Mouse (Mus musculus) C2C12 (cell line): ENCODE data around the gene Agpat1. TPM values are rescaled to one million over a fixed set of nuclear protein-coding genes. Genes with fewer than 3 reads are reported as not detected.

Experiments used
- H3K27me3 ChIP-seq: one replicate; pipeline ENCODE4 v1.6.1; 2011; ENCODE audit not compliant: control insufficient read depth, insufficient read depth, insufficient read length
- H3K36me3 ChIP-seq: one replicate; pipeline ENCODE4 v1.6.1; 2011; ENCODE audit not compliant: control insufficient read depth, insufficient read depth
- H3K4me3 ChIP-seq: one replicate; pipeline ENCODE4 v1.5.1; 2011; ENCODE audit warnings: mild to moderate bottlenecking, control low read depth; ENCODE audit not compliant: poor library complexity, insufficient read depth, severe bottlenecking
- H3K79me2 ChIP-seq: one replicate; pipeline ENCODE4 v1.6.1; 2011; ENCODE audit not compliant: control insufficient read depth, insufficient read depth
- H3K79me3 ChIP-seq: one replicate; pipeline ENCODE4 v1.6.1; 2011; ENCODE audit warnings: low read depth, control low read depth
- H3ac ChIP-seq: one replicate; pipeline ENCODE3; 2011; ENCODE audit warnings: low read depth; ENCODE audit not compliant: control insufficient read depth, insufficient read length
- CEBPB ChIP-seq: IDR thresholded peaks from one replicate; pipeline ENCODE4 v1.6.1; 2011; ENCODE audit warnings: low read depth, mild to moderate bottlenecking, control low read depth, moderate library complexity
- CTCF ChIP-seq: IDR thresholded peaks from one replicate; pipeline ENCODE4 v1.5.1; 2011; ENCODE audit not compliant: control insufficient read depth, insufficient read depth, insufficient read length
- FOSL1 ChIP-seq: IDR thresholded peaks from one replicate; pipeline ENCODE4 v1.8.0; 2011; ENCODE audit warnings: mild to moderate bottlenecking, low read length; ENCODE audit not compliant: poor library complexity, insufficient read depth, severe bottlenecking
- MAX ChIP-seq: IDR thresholded peaks from one replicate; pipeline ENCODE4 v1.6.1; 2011; ENCODE audit warnings: mild to moderate bottlenecking, control low read depth
- MYOD1 ChIP-seq: IDR thresholded peaks from one replicate; pipeline ENCODE4 v1.6.1; 2011; ENCODE audit warnings: low read depth; ENCODE audit not compliant: control insufficient read depth, insufficient read length
- MYOG ChIP-seq: IDR thresholded peaks from one replicate; pipeline ENCODE4 v1.6.1; 2011; ENCODE audit not compliant: control insufficient read depth, insufficient read length; ENCODE audit errors: extremely low read depth
- USF1 ChIP-seq: IDR thresholded peaks from one replicate; pipeline ENCODE4 v1.6.1; 2011; ENCODE audit warnings: low read depth, mild to moderate bottlenecking, control low read depth, moderate library complexity
- polyA plus RNA-seq: library from polyadenylated mRNA; unstranded; fragments of >200 nt; fragmentation: generic; extraction: Trizol; gene quantifications from one replicate; pipeline ENCODE4 v1.2.1, GENCODE M21; 2012; ENCODE audit warnings: missing spikeins

Agpat1 gene
- polyA plus RNA-seq, 1 experiment: 73.9 TPM

GRCm38 (mm10) chr17:34630761-34631301 lies 26.8 kb downstream of the Agpat1 start:
- TF ChIP-seq USF1 (no peak), MYOD1 (no peak), CTCF (no peak), FOSL1 (no peak), MYOG (no peak)
- Histone ChIP-seq H3K4me3 (no peak overlapping the region), H3K79me3 (no peaks in the 10 kb centered on the region), H3K27me3 (peaks cover 38% of the 10 kb centered on the region), H3K36me3 (no peaks in the 10 kb centered on the region), H3ac (no peak overlapping the region), H3K79me2 (no peaks in the 10 kb centered on the region)

- Histone ChIP-seq H3ac (no peak overlapping the region), H3K36me3 (no peaks in the 10 kb centered on the region), H3K27me3 (peaks cover 38% of the 10 kb centered on the region), H3K79me2 (no peaks in the 10 kb centered on the region), H3K79me3 (no peaks in the 10 kb centered on the region), H3K4me3 (no peak overlapping the region)
- no peak for TF ChIP-seq MYOD1
- no peak for TF ChIP-seq CEBPB
- no peak for TF ChIP-seq MAX
- TF ChIP-seq CTCF: no peak
- no peak for TF ChIP-seq MYOG
- TF ChIP-seq FOSL1: no peak
- no peak for TF ChIP-seq USF1
Measured at GRCm38 (mm10) chr17:34631647-34632046, 27.6 kb downstream of the Agpat1 start.

- Histone ChIP-seq H3K4me3 (no peak overlapping the region), H3K27me3 (peaks cover 38% of the 10 kb centered on the region), H3K79me3 (no peaks in the 10 kb centered on the region), H3K36me3 (no peaks in the 10 kb centered on the region), H3ac (no peak overlapping the region), H3K79me2 (no peaks in the 10 kb centered on the region)
- TF ChIP-seq MAX: no peak
- no peak for TF ChIP-seq CTCF
- no peak for TF ChIP-seq USF1
- TF ChIP-seq MYOG: no peak
- TF ChIP-seq CEBPB: no peak
- no peak for TF ChIP-seq MYOD1
- TF ChIP-seq FOSL1: no peak
Measured at GRCm38 (mm10) chr17:34632261-34632691, 28.2 kb downstream of the Agpat1 start.

GRCm38 (mm10) chr17:34635671-34636070 lies 31.6 kb downstream of the Agpat1 start:
- Histone ChIP-seq H3K4me3 (no peak overlapping the region), H3K27me3 (peaks cover 31% of the 10 kb centered on the region), H3K36me3 (no peaks in the 10 kb centered on the region), H3ac (no peak overlapping the region), H3K79me3 (no peaks in the 10 kb centered on the region), H3K79me2 (no peaks in the 10 kb centered on the region)
- TF ChIP-seq MAX (no peak), MYOG (no peak), USF1 (no peak), CEBPB (no peak), CTCF (no peak), FOSL1 (no peak), MYOD1 (no peak)

GRCm38 (mm10) chr17:34637459-34637858 lies 33.4 kb downstream of the Agpat1 start:
- Histone ChIP-seq H3K27me3 (peaks cover 13% of the 10 kb centered on the region), H3ac (no peak overlapping the region), H3K4me3 (no peak overlapping the region), H3K79me3 (no peaks in the 10 kb centered on the region), H3K79me2 (no peaks in the 10 kb centered on the region), H3K36me3 (no peaks in the 10 kb centered on the region)
- no peak for TF ChIP-seq MYOD1
- no peak for TF ChIP-seq CTCF
- TF ChIP-seq MAX: no peak
- TF ChIP-seq MYOG: no peak
- no peak for TF ChIP-seq CEBPB
- no peak for TF ChIP-seq FOSL1
- TF ChIP-seq USF1: no peak

GRCm38 (mm10) chr17:34639461-34640255 lies 35.6 kb downstream of the Agpat1 start:
- H3K79me2 ChIP-seq: no peaks in the 10 kb centered on the region
- TF ChIP-seq MYOG (no peak), USF1 (no peak), CTCF (no peak), MYOD1 (no peak), FOSL1 (no peak), MAX (no peak)
- no peak overlapping the region for H3K4me3 ChIP-seq

More at GRCm38 (mm10) chr17:34639461-34640255, 35.6 kb downstream of the Agpat1 start:
- no peaks in the 10 kb centered on the region for H3K36me3 ChIP-seq
- H3K79me3 ChIP-seq: no peaks in the 10 kb centered on the region
- no peak overlapping the region for H3ac ChIP-seq
- no peaks in the 10 kb centered on the region for H3K27me3 ChIP-seq
